ENCODE assay signal across 8 mouse cellular contexts in genomic region chr7:118929601-118930311, GRCm38 (mm10).
DNase-seq lines count a peak whose midpoint lies in the region; ATAC-seq lines count a peak whose summit lies in the region.

No protein-coding gene starts in this region.

- peak; percentile 40 for DNase-seq in layer of hippocampus, adult 11-12 months (ENCODE audit: low spot score)
- DNase-seq in layer of hippocampus, adult 9-10 months (ENCODE audit: low spot score) = no peak
- DNase-seq in adrenal gland, adult 18-20 months (ENCODE audit: low spot score in 2 of 2) = peak; percentile 35 to 55
- DNase-seq in fat pad, adult 2 months (ENCODE audit: extremely low read depth, low read depth, low spot score) = peak; percentile 63
- peak; percentile 70 for DNase-seq in intestine, embryonic 14.5 days (ENCODE audit: low spot score)
- peak; percentile 56 for DNase-seq in lung, postnatal 14 days
- DNase-seq in thymus, postnatal 14 days = no peak
- no peak for DNase-seq in T-cell, adult 2 months (ENCODE audit: low spot score)

- no peak overlapping the region for H3K27ac ChIP-seq in intestine, embryonic 14.5 days (ENCODE audit: low read depth)

- H3K4me1 ChIP-seq in intestine, embryonic 14.5 days (replicated peaks; ENCODE audit: control insufficient read depth, insufficient read depth, low read length) = no peaks in the 10 kb centered on the region

- no peak overlapping the region for H3K9ac ChIP-seq in intestine, embryonic 14.5 days (ENCODE audit: low read length)

- ATAC-seq in intestine, embryonic 14.5 days (replicated peaks; ENCODE audit: low FRiP score, low TSS enrichment, low read depth) = peak; percentile 73

- H3K36me3 ChIP-seq in intestine, embryonic 14.5 days (ENCODE audit: control insufficient read depth, insufficient read depth, low read length) = no peaks in the 10 kb centered on the region

- no peak overlapping the region for H3K4me2 ChIP-seq in intestine, embryonic 14.5 days (ENCODE audit: low read length)

- H3K27me3 ChIP-seq in intestine, embryonic 14.5 days (replicated peaks; ENCODE audit: control insufficient read depth, insufficient read depth, low read length) = no peaks in the 10 kb centered on the region

- 13% methylated on average over 16 of the region's 16 CpGs for WGBS in intestine, embryonic 14.5 days

- no peaks in the 10 kb centered on the region for H3K9me3 ChIP-seq in intestine, embryonic 14.5 days (ENCODE audit: control insufficient read depth, low read length)

- H3K4me3 ChIP-seq in intestine, embryonic 14.5 days (ENCODE audit: low read depth, low read length) = no peak overlapping the region

Comparison
In these comparisons a context has a peak if more than half of its experiments do, and no peak if none do; other contexts are left out.
1. DNase-seq: peak in layer of hippocampus, adult 11-12 months (single experiment), adrenal gland, adult 18-20 months (2 of 2), fat pad, adult 2 months (single experiment), intestine, embryonic 14.5 days (single experiment) and lung, postnatal 14 days (single experiment); none in layer of hippocampus, adult 9-10 months (single experiment), thymus, postnatal 14 days (single experiment) and T-cell, adult 2 months (single experiment).